Mouse (Mus musculus) cerebellum, adult 9-11 months (tissue): ENCODE measurements around the gene Mag.
"Not testable (repeated sequence)": the region's sequence is repeated elsewhere in the genome, so short reads cannot be mapped to it uniquely, and the experiment has no call there.

ENCODE experiments used
- DNase-seq: peaks from one replicate; pipeline ENCODE4 v3.0.0; 2022

The Mag gene

GRCm38 (mm10) chr7:30914732-30915131 is at the start of gene Mag:
Mag (minus strand) TSS chr7:30914873.
- DNase-seq, result peak; percentile 27

- DNase-seq, result no peak
Measured at GRCm38 (mm10) chr7:30964366-30964765, 49.7 kb upstream of the Mag start.

GRCm38 (mm10) chr7:30962862-30963261 is 48.2 kb upstream of the Mag start:
- DNase-seq, result no peak

- DNase-seq, result no peak
Measured at GRCm38 (mm10) chr7:30959786-30960349, 45.2 kb upstream of the Mag start.

GRCm38 (mm10) chr7:30958866-30959487 is 44.3 kb upstream of the Mag start:
- DNase-seq, result peak; percentile 60

- peak; percentile 75 for DNase-seq
Measured at GRCm38 (mm10) chr7:30958109-30958865, 43.6 kb upstream of the Mag start.

GRCm38 (mm10) chr7:30957367-30957783 is 42.7 kb upstream of the Mag start:
- peak; percentile 95 for DNase-seq

- DNase-seq, result peak; percentile 87
Measured at GRCm38 (mm10) chr7:30956756-30957366, 42.2 kb upstream of the Mag start, which contains the start of gene Usf2. Usf2 (minus strand) TSS chr7:30956803.

- no peak for DNase-seq
Measured at GRCm38 (mm10) chr7:30956357-30956751, 41.7 kb upstream of the Mag start.

- DNase-seq, result peak; percentile 95
Measured at GRCm38 (mm10) chr7:30955584-30956356, 41.1 kb upstream of the Mag start.

GRCm38 (mm10) chr7:30954971-30955520 is 40.4 kb upstream of the Mag start:
- peak; percentile 55 for DNase-seq

- DNase-seq, result peak; percentile 48
Measured at GRCm38 (mm10) chr7:30954036-30954435, 39.4 kb upstream of the Mag start.

- DNase-seq, result no peak
Measured at GRCm38 (mm10) chr7:30953459-30953858, 38.8 kb upstream of the Mag start.

GRCm38 (mm10) chr7:30952441-30953265 is 38.0 kb upstream of the Mag start:
- no peak for DNase-seq

GRCm38 (mm10) chr7:30949902-30950301 is 35.2 kb upstream of the Mag start:
- DNase-seq, result not testable (repeated sequence)

- DNase-seq, result no peak
Measured at GRCm38 (mm10) chr7:30945876-30946275, 31.2 kb upstream of the Mag start.

GRCm38 (mm10) chr7:30945466-30945865 is 30.8 kb upstream of the Mag start:
- not testable (repeated sequence) for DNase-seq

GRCm38 (mm10) chr7:30944706-30945105 is 30.0 kb upstream of the Mag start:
- not testable (repeated sequence) for DNase-seq

- DNase-seq, result no peak
Measured at GRCm38 (mm10) chr7:30943909-30944635, 29.4 kb upstream of the Mag start, which contains the start of gene Hamp. Hamp (minus strand) TSS chr7:30944032.

GRCm38 (mm10) chr7:30942365-30942764 is 27.7 kb upstream of the Mag start:
- DNase-seq, result not testable (repeated sequence)

- DNase-seq, result not testable (repeated sequence)
Measured at GRCm38 (mm10) chr7:30940070-30940469, 25.4 kb upstream of the Mag start.
